8 mouse cellular contexts compared by ENCODE assay signal in genomic region chr12:79261035-79261434, GRCm38 (mm10). TPM values are rescaled to one million over a fixed set of nuclear protein-coding genes. Genes with fewer than 3 reads are reported as not detected.
DNase-seq lines count a peak whose midpoint lies in the region; ATAC-seq lines count a peak whose summit lies in the region.

No protein-coding gene starts in this region.

- no peak for ATAC-seq in midbrain, embryonic 11.5 days (ENCODE audit: low FRiP score)
- ATAC-seq in midbrain, embryonic 15.5 days (replicated peaks): no peak

- no peak overlapping the region for H3K4me3 ChIP-seq in midbrain, embryonic 11.5 days (ENCODE audit: low read depth, low read length)
- H3K4me3 ChIP-seq in midbrain, embryonic 15.5 days: no peak overlapping the region

- peak; percentile 10 for DNase-seq in gastrocnemius, adult 18-20 months (ENCODE audit: low spot score)
- no peak for DNase-seq in gastrocnemius, adult 8-10 months (ENCODE audit: low spot score in 2 of 2)
- peak; percentile 89 for DNase-seq in midbrain, embryonic 11.5 days (ENCODE audit: low spot score, missing footprints)
- DNase-seq in ZHBTc4 (ENCODE audit: low read depth, low spot score): peak; percentile 53
- DNase-seq in induced T-regulatory cell, adult 2 months (ENCODE audit: low read depth): peak; percentile 21
- peak; percentile 24 for DNase-seq in mesoderm, embryonic 11.5 days (ENCODE audit: low read depth, low spot score)
- no peak for DNase-seq in ovary, adult 18-20 months (ENCODE audit: low spot score)

- peaks cover 14% of the 10 kb centered on the region; the same call in 1 of the 2 replicates for H3K36me3 ChIP-seq in midbrain, embryonic 11.5 days (ENCODE audit: control insufficient read depth, insufficient read depth, low read length)
- H3K36me3 ChIP-seq in midbrain, embryonic 15.5 days (replicated peaks): peaks cover 38% of the 10 kb centered on the region

- no peaks in the 10 kb centered on the region for H3K9me3 ChIP-seq in midbrain, embryonic 11.5 days (ENCODE audit: control insufficient read depth, low read length)
- H3K9me3 ChIP-seq in midbrain, embryonic 15.5 days: no peaks in the 10 kb centered on the region

- H3K4me1 ChIP-seq in midbrain, embryonic 11.5 days (ENCODE audit: control insufficient read depth, insufficient read depth, low read length): no peaks in the 10 kb centered on the region
- no peaks in the 10 kb centered on the region for H3K4me1 ChIP-seq in midbrain, embryonic 15.5 days

- H3K27ac ChIP-seq in midbrain, embryonic 11.5 days (ENCODE audit: low read depth, low read length): no peak overlapping the region
- no peak overlapping the region for H3K27ac ChIP-seq in midbrain, embryonic 15.5 days

- no peaks in the 10 kb centered on the region for H3K27me3 ChIP-seq in midbrain, embryonic 11.5 days (ENCODE audit: control insufficient read depth, insufficient read depth, low read length)
- no peaks in the 10 kb centered on the region for H3K27me3 ChIP-seq in midbrain, embryonic 15.5 days (replicated peaks)

- 59% methylated on average over 5 of the region's 5 CpGs for WGBS in midbrain, embryonic 11.5 days
- WGBS in midbrain, embryonic 15.5 days: 63% methylated on average over 5 of the region's 5 CpGs

- no peak overlapping the region for H3K4me2 ChIP-seq in midbrain, embryonic 11.5 days
- no peak overlapping the region for H3K4me2 ChIP-seq in midbrain, embryonic 15.5 days

- H3K9ac ChIP-seq in midbrain, embryonic 11.5 days (ENCODE audit: low read length): no peak overlapping the region
- no peak overlapping the region for H3K9ac ChIP-seq in midbrain, embryonic 15.5 days

RNA-seq across cellular contexts. Expression of gene Zfyve26, which starts 35.1 kb away (rescaled TPM):
- 10 to 100 TPM; 14.4 to 15.5 TPM for total RNA-seq in gastrocnemius, adult 18-20 months (2021)
- total RNA-seq in gastrocnemius, adult 8-10 months (2022): 10 to 100 TPM; 13.9 to 16.8 (median 16.5) TPM
- polyA plus RNA-seq in midbrain, embryonic 11.5 days (2014; fragmentation: Nextera tagmentation; extraction: Ambion mirVana): 11.5 and 12.9 TPM in 2 replicates
- 9.5 and 12.2 TPM in 2 replicates for polyA plus RNA-seq in midbrain, embryonic 15.5 days (2015; fragmentation: Nextera tagmentation; extraction: Ambion mirVana)

RNA-seq across cellular contexts. Expression of gene Rad51b, which starts 36.0 kb away (rescaled TPM):
- under 1 TPM; 0.17 to 0.23 TPM for total RNA-seq in gastrocnemius, adult 18-20 months (2021)
- under 1 TPM; 0.17 to 0.24 (median 0.21) TPM for total RNA-seq in gastrocnemius, adult 8-10 months (2022)
- 6.9 and 8.4 TPM in 2 replicates for polyA plus RNA-seq in midbrain, embryonic 11.5 days (2014; fragmentation: Nextera tagmentation; extraction: Ambion mirVana)
- 1.3 and 1.4 TPM in 2 replicates for polyA plus RNA-seq in midbrain, embryonic 15.5 days (2015; fragmentation: Nextera tagmentation; extraction: Ambion mirVana)

RNA-seq across cellular contexts. Expression of gene Rdh12, which starts 52.3 kb away (rescaled TPM):
- under 1 TPM in 1 of 2 experiments, not detected in 1; 0.09 TPM for total RNA-seq in gastrocnemius, adult 18-20 months (2021)
- total RNA-seq in gastrocnemius, adult 8-10 months (2022): not detected
- polyA plus RNA-seq in midbrain, embryonic 11.5 days (2014; fragmentation: Nextera tagmentation; extraction: Ambion mirVana): 1.4 and 1.9 TPM in 2 replicates
- 0.93 and 1.2 TPM in 2 replicates for polyA plus RNA-seq in midbrain, embryonic 15.5 days (2015; fragmentation: Nextera tagmentation; extraction: Ambion mirVana)

Comparison
In these comparisons a context has a peak if more than half of its experiments do, and no peak if none do; other contexts are left out.
1. DNase-seq: peak in gastrocnemius, adult 18-20 months (single experiment), midbrain, embryonic 11.5 days (single experiment), ZHBTc4 (single experiment), induced T-regulatory cell, adult 2 months (single experiment) and mesoderm, embryonic 11.5 days (single experiment); none in gastrocnemius, adult 8-10 months (0 of 2) and ovary, adult 18-20 months (single experiment).